Mouse (Mus musculus) lung, adult 2 months (tissue): ENCODE measurements around the gene Kif16b. TPM values are rescaled to one million over a fixed set of nuclear protein-coding genes. Genes with fewer than 3 reads are reported as not detected.

Experiments used
- DNase-seq: peaks from one replicate; pipeline ENCODE4 v3.0.0; 2022
- H3K4me1 ChIP-seq: fragments of 200-500 bp; 2 replicates; pipeline ENCODE4 v1.6.1; 2011; ENCODE audit warnings: low read length; ENCODE audit not compliant: control insufficient read depth, insufficient read depth
- H3K4me3 ChIP-seq: fragments of 200-500 bp; replicated peaks from 2 replicates; pipeline ENCODE3; 2011; ENCODE audit warnings: low read depth, mild to moderate bottlenecking, control low read depth, low read length; ENCODE audit errors: extremely low read depth
- CTCF ChIP-seq: fragments of 200-500 bp; IDR thresholded peaks from 2 replicates; pipeline ENCODE4 v1.5.1; 2011; ENCODE audit warnings: mild to moderate bottlenecking, low read length, control low read depth; ENCODE audit not compliant: insufficient read depth
- POLR2A ChIP-seq: fragments of 200-500 bp; IDR thresholded peaks from 2 replicates; pipeline ENCODE4 v1.6.1; 2011; ENCODE audit warnings: low read depth, mild to moderate bottlenecking, control low read depth, low read length, borderline replicate concordance; ENCODE audit errors: extremely low read depth
- WGBS: fragments of 180-500 bp; shearing (Covaris S2); methylation state at CpG from one replicate; pipeline ENCODE4 v1.1.7; 2018; 5-methylcytosine and 5-hydroxymethylcytosine counted together
- polyA plus RNA-seq: library from polyadenylated mRNA; depleted of rRNA; stranded (reverse); fragments of >200 nt; gene quantifications from 2 replicates; pipeline ENCODE4 v1.2.3, GENCODE M21; 2012

Kif16b gene
- polyA plus RNA-seq, 1 experiment, result 13.3 TPM

- H3K4me3 ChIP-seq, result no peak overlapping the region
- WGBS, result 71% methylated on average over 3 of the region's 3 CpGs
- TF ChIP-seq POLR2A, result no peak
- TF ChIP-seq CTCF, result no peak
- DNase-seq, result no peak
- H3K4me1 ChIP-seq, result no peaks in the 10 kb centered on the region; the same call in 1 of the 2 replicates
Measured at GRCm38 (mm10) chr2:142694019-142694935, 207.1 kb downstream of the Kif16b start.

GRCm38 (mm10) chr2:142693461-142693860, 207.9 kb downstream of the Kif16b start:
- DNase-seq, result no peak
- 84% methylated on average over 1 of the region's 1 CpGs for WGBS
- Histone ChIP-seq H3K4me3 (no peak overlapping the region), H3K4me1 (no peaks in the 10 kb centered on the region)
- TF ChIP-seq CTCF (no peak), POLR2A (no peak)

GRCm38 (mm10) chr2:142689496-142689895, 211.8 kb downstream of the Kif16b start:
- no peak for DNase-seq
- Histone ChIP-seq H3K4me3 (no peak overlapping the region), H3K4me1 (no peaks in the 10 kb centered on the region)
- TF ChIP-seq CTCF, result no peak
- TF ChIP-seq POLR2A, result no peak
- 86% methylated on average over 2 of the region's 2 CpGs for WGBS

GRCm38 (mm10) chr2:142687936-142688514, 213.3 kb downstream of the Kif16b start:
- no peak for TF ChIP-seq CTCF
- TF ChIP-seq POLR2A, result no peak
- H3K4me1 ChIP-seq, result no peaks in the 10 kb centered on the region
- H3K4me3 ChIP-seq, result no peak overlapping the region
- no peak for DNase-seq
- WGBS, result 78% methylated on average over 4 of the region's 4 CpGs

GRCm38 (mm10) chr2:142682965-142683709, 218.2 kb downstream of the Kif16b start:
- WGBS, result 65% methylated on average over 5 of the region's 5 CpGs
- no peak for DNase-seq
- Histone ChIP-seq H3K4me3 (no peak overlapping the region), H3K4me1 (no peaks in the 10 kb centered on the region)
- no peak for TF ChIP-seq POLR2A

GRCm38 (mm10) chr2:142668426-142668825, 232.9 kb downstream of the Kif16b start:
- no peak overlapping the region for H3K4me3 ChIP-seq
- no peak for DNase-seq
- TF ChIP-seq CTCF (no peak), POLR2A (no peak)
- no peaks in the 10 kb centered on the region for H3K4me1 ChIP-seq
- WGBS, result 77% methylated on average over 3 of the region's 3 CpGs

GRCm38 (mm10) chr2:142651591-142651990, 249.7 kb downstream of the Kif16b start:
- TF ChIP-seq CTCF (no peak), POLR2A (no peak)
- no peak for DNase-seq
- Histone ChIP-seq H3K4me1 (no peaks in the 10 kb centered on the region), H3K4me3 (no peak overlapping the region)
- 46% methylated on average over 7 of the region's 7 CpGs for WGBS

GRCm38 (mm10) chr2:142648023-142648453, 253.3 kb downstream of the Kif16b start:
- DNase-seq, result no peak
- 94% methylated on average over 8 of the region's 8 CpGs for WGBS
- Histone ChIP-seq H3K4me1 (no peaks in the 10 kb centered on the region), H3K4me3 (no peak overlapping the region)
- TF ChIP-seq CTCF (no peak), POLR2A (no peak)

- no peak for TF ChIP-seq POLR2A
- no peak for TF ChIP-seq CTCF
- Histone ChIP-seq H3K4me1 (no peaks in the 10 kb centered on the region), H3K4me3 (no peak overlapping the region)
- DNase-seq, result no peak
- WGBS, result 90% methylated on average over 4 of the region's 4 CpGs
Measured at GRCm38 (mm10) chr2:142646863-142647262, 254.5 kb downstream of the Kif16b start.

GRCm38 (mm10) chr2:142641766-142642165, 259.6 kb downstream of the Kif16b start:
- Histone ChIP-seq H3K4me3 (no peak overlapping the region), H3K4me1 (no peaks in the 10 kb centered on the region)
- DNase-seq, result no peak
- 78% methylated on average over 2 of the region's 2 CpGs for WGBS
- TF ChIP-seq CTCF (no peak), POLR2A (no peak)
